11 mouse cellular contexts compared by ENCODE assay signal in the genomic region with DNA sequence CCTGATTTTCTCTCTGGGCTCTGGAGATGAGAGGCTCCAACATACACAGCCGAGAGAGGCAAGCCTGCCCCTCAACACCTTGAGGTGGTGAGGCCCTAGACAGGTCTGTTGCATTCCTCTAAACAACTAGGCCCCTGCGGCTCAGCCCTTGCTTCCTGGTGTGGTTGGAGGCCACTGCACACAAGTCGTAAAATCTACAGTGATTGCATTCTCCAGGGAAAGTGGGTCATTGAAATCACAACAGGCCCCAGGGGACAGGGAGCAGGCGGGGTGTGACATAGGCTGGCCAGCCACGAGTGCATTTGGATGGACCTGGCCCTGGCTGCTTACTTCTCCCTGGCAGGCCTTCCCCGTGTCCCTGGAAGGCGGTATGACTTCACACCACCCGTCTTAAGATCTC.
DNase-seq lines count a peak whose midpoint lies in the region.
"Had no signal": no experiment of that assay in that cellular context is flagged by ENCODE, and none has a peak within 500 bp of the region (broad histone marks: within the 10 kb centered on the region; RNA-seq: fewer than 3 reads in every experiment).

No protein-coding gene starts in this region.

- no peaks in the 10 kb centered on the region for H3K9me3 ChIP-seq in heart, embryonic 10.5 days
- H3K9me3 ChIP-seq: midbrain, embryonic 15.5 days had no signal

- no peak overlapping the region for H3K4me3 ChIP-seq in heart, embryonic 10.5 days
- H3K4me3 ChIP-seq: heart, embryonic 15.5 days; midbrain, embryonic 15.5 days had no signal

- intact Hi-C loops in gastrocnemius, postnatal 14 days (cut with DNase I; ENCODE audit: low total_unique reads), result loop anchor here (5.0 kb wide), 1 partner anchor 79 kb away; no protein-coding TSS in a partner anchor

- H3K27me3 ChIP-seq in heart, embryonic 10.5 days (ENCODE audit: insufficient read depth, poor library complexity, severe bottlenecking), result no peaks in the 10 kb centered on the region
- H3K27me3 ChIP-seq: heart, embryonic 15.5 days; midbrain, embryonic 15.5 days had no signal

- H3K4me1 ChIP-seq in heart, embryonic 10.5 days, result peaks cover 47% of the 10 kb centered on the region

- WGBS in heart, embryonic 10.5 days, result 62% methylated on average over 8 of the region's 8 CpGs

- peaks cover 15% of the 10 kb centered on the region for H3K36me3 ChIP-seq in heart, embryonic 10.5 days
- H3K36me3 ChIP-seq: heart, embryonic 15.5 days; midbrain, embryonic 15.5 days had no signal

- peak overlapping the region; percentile 79; the same call in 1 of the 2 replicates for H3K27ac ChIP-seq in heart, embryonic 10.5 days
- H3K27ac ChIP-seq: heart, embryonic 15.5 days; midbrain, embryonic 15.5 days had no signal

- peak; percentile 82 for DNase-seq in heart, embryonic 10.5 days (ENCODE audit: low spot score)
- DNase-seq in heart, adult 8-10 months (ENCODE audit: low spot score), result no peak
- DNase-seq in urinary bladder, postnatal 14 days (ENCODE audit: low spot score), result peak; percentile 26
- DNase-seq in urinary bladder, adult 18-20 months (ENCODE audit: low spot score in 2 of 2), result no peak
- DNase-seq in kidney, postnatal 14 days, result peak; percentile 72
- no peak for DNase-seq in gastrocnemius, postnatal 14 days
- DNase-seq in layer of hippocampus, postnatal 36 days, result no peak
- no peak for DNase-seq in cerebellum, postnatal 10 days
- DNase-seq: liver, postnatal 0 days had no signal

Comparison
In these comparisons a context has a peak if more than half of its experiments do, and no peak if none do; other contexts are left out.
1. DNase-seq: peak in heart, embryonic 10.5 days (single experiment), urinary bladder, postnatal 14 days (single experiment) and kidney, postnatal 14 days (single experiment); none in heart, adult 8-10 months (single experiment), urinary bladder, adult 18-20 months (0 of 2), gastrocnemius, postnatal 14 days (single experiment), layer of hippocampus, postnatal 36 days (0 of 2) and cerebellum, postnatal 10 days (0 of 2).